Mouse (Mus musculus): ENCODE measurements around the gene Rbfox2.

GRCm38 (mm10) chr15:77234296-77234695 lies 72.5 kb downstream of the Rbfox2 start:
- no peak for TF ChIP-seq CTCF (IDR thresholded peaks at IDR 0.05; ENCODE audit: extremely low read depth, insufficient read depth, low read length)
- no peak for TF ChIP-seq POLR2A (IDR thresholded peaks at IDR 0.05; ENCODE audit: extremely low read depth, insufficient read depth, low read length)

Data from cortical plate, adult 2 months (tissue).